Mouse (Mus musculus): ENCODE measurements around the gene Adck1. TPM values are rescaled to one million over a fixed set of nuclear protein-coding genes. Genes with fewer than 3 reads are reported as not detected.

Gene Adck1
- total and polyA plus RNA-seq, 3 experiments, result 30.6 to 34.3 TPM; not detected in 1

DNA sequence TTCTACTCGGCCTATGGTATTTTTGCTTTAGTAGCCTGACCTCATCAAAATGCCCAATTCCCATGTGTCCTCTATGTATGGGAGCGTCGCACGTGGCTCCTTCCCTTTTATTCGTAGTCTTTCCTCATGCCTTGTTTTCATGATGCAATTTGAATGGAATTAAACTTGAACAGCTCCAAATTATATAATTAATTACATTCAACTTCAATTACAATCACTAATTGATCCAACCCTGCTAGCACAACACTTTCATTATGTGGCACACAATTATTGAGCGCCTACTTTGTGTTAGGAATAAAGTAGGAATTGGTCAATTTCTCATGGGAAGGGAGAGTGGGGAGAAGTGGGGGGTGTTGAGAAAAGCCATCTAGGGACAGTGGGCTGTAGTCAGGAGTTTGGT, 113.4 kb downstream of the Adck1 start:
- Histone ChIP-seq H3K27me3 (ENCODE audit: control insufficient read depth in 1 of 2, insufficient read depth in 2 of 2, low read length in 2 of 2) (no peaks in the 10 kb centered on the region), H3K27ac (ENCODE audit: control insufficient read depth, low read depth, low read length) (no peak overlapping the region), H3K36me3 (ENCODE audit: control insufficient read depth in 1 of 2, insufficient read depth in 2 of 2, low read length in 2 of 2) (no peaks in the 10 kb centered on the region), H3K4me1 (ENCODE audit: control insufficient read depth in 1 of 2, insufficient read depth in 2 of 2, low read length in 2 of 2) (no peaks in the 10 kb centered on the region), H3K79me2 (ENCODE audit: control insufficient read depth, insufficient read depth, low read length, poor library complexity) (no peaks in the 10 kb centered on the region), H3K4me3 (ENCODE audit: control insufficient read depth in 1 of 2, insufficient read depth in 1 of 2, low read depth in 2 of 2, low read length in 2 of 2) (no peak overlapping the region), H3K9me3 (replicated peaks; ENCODE audit: insufficient read depth, low read length) (no peaks in the 10 kb centered on the region), H3K9ac (ENCODE audit: control insufficient read depth, low read depth, low read length, poor library complexity, severe bottlenecking) (no peak overlapping the region)
- no peak for DNase-seq (ENCODE audit: low read depth, low spot score)
- TF ChIP-seq CHD1 (IDR thresholded peaks at IDR 0.05; ENCODE audit: low read depth, low read length) (no peak), JUND (IDR thresholded peaks at IDR 0.05; ENCODE audit: low read depth, low read length) (no peak), POLR2AphosphoS5 (IDR thresholded peaks at IDR 0.05; ENCODE audit: borderline replicate concordance, low read depth, low read length) (no peak), ZMIZ1 (IDR thresholded peaks at IDR 0.05; ENCODE audit: low read depth, low read length) (no peak), GABPA (IDR thresholded peaks at IDR 0.05; ENCODE audit: low read depth, low read length) (no peak), NRF1 (IDR thresholded peaks at IDR 0.05; ENCODE audit: insufficient read depth, low read depth, low read length, poor library complexity, severe bottlenecking) (no peak), TBP (IDR thresholded peaks at IDR 0.05; ENCODE audit: low read depth, low read length) (no peak), MXI1 (IDR thresholded peaks at IDR 0.05; ENCODE audit: low read depth, low read length) (no peak)

GRCm38 (mm10) chr12:88475833-88476232, 115.5 kb downstream of the Adck1 start:
- Histone ChIP-seq H3K4me3 (ENCODE audit: control insufficient read depth in 1 of 2, insufficient read depth in 1 of 2, low read depth in 2 of 2, low read length in 2 of 2) (no peak overlapping the region), H3K9ac (ENCODE audit: control insufficient read depth, low read depth, low read length, poor library complexity, severe bottlenecking) (no peak overlapping the region)
- TF ChIP-seq MYC (IDR thresholded peaks at IDR 0.05; ENCODE audit: low read depth, low read length) (no peak), ELF1 (IDR thresholded peaks at IDR 0.05; ENCODE audit: low read depth, low read length) (no peak), RCOR1 (IDR thresholded peaks at IDR 0.05; ENCODE audit: low read depth, low read length) (no peak), TAL1 (IDR thresholded peaks at IDR 0.05; ENCODE audit: low read length) (no peak), ETS1 (IDR thresholded peaks at IDR 0.05; ENCODE audit: low read depth, low read length) (no peak), USF2 (IDR thresholded peaks at IDR 0.05; ENCODE audit: borderline replicate concordance in 1 of 2, insufficient read depth in 1 of 2, low read depth in 1 of 2, low read length in 2 of 2) (no peak), MAFK (IDR thresholded peaks at IDR 0.05; ENCODE audit: borderline replicate concordance, low read depth, low read length) (no peak), EP300 (IDR thresholded peaks at IDR 0.05; ENCODE audit: low read depth in 1 of 2, low read length in 2 of 2) (no peak), SIN3A (IDR thresholded peaks at IDR 0.05; ENCODE audit: low read length) (no peak), CHD2 (IDR thresholded peaks at IDR 0.05; ENCODE audit: low read length) (no peak), RAD21 (IDR thresholded peaks at IDR 0.05; ENCODE audit: low read depth, low read length) (no peak), TBP (IDR thresholded peaks at IDR 0.05; ENCODE audit: low read depth, low read length) (no peak), MAZ (IDR thresholded peaks at IDR 0.05; ENCODE audit: low read depth, low read length) (no peak), BHLHE40 (IDR thresholded peaks at IDR 0.05; ENCODE audit: borderline replicate concordance, low read depth, low read length) (no peak), MEF2A (IDR thresholded peaks at IDR 0.05; ENCODE audit: extremely low read depth, insufficient replicate concordance, low read depth, low read length, poor library complexity, severe bottlenecking) (no peak), SMC3 (IDR thresholded peaks at IDR 0.05; ENCODE audit: low read depth, low read length) (no peak), POLR2AphosphoS5 (IDR thresholded peaks at IDR 0.05; ENCODE audit: borderline replicate concordance, low read depth, low read length) (no peak), NELFE (IDR thresholded peaks at IDR 0.05; ENCODE audit: low read depth, low read length) (no peak), MAX (IDR thresholded peaks at IDR 0.05; ENCODE audit: low read length) (no peak)

More at GRCm38 (mm10) chr12:88475833-88476232, 115.5 kb downstream of the Adck1 start:
- Histone ChIP-seq H3K9me3 (replicated peaks; ENCODE audit: insufficient read depth, low read length) (no peaks in the 10 kb centered on the region), H3K36me3 (ENCODE audit: control insufficient read depth in 1 of 2, insufficient read depth in 2 of 2, low read length in 2 of 2) (no peaks in the 10 kb centered on the region), H3K27me3 (ENCODE audit: control insufficient read depth in 1 of 2, insufficient read depth in 2 of 2, low read length in 2 of 2) (no peaks in the 10 kb centered on the region), H3K79me2 (ENCODE audit: control insufficient read depth, insufficient read depth, low read length, poor library complexity) (no peaks in the 10 kb centered on the region), H3K4me1 (ENCODE audit: control insufficient read depth in 1 of 2, insufficient read depth in 2 of 2, low read length in 2 of 2) (no peaks in the 10 kb centered on the region), H3K27ac (ENCODE audit: control insufficient read depth, low read depth, low read length) (no peak overlapping the region)
- no peak for DNase-seq (ENCODE audit: low read depth, low spot score)
